In genomic region chr7:98186637-98187036, GRCm38 (mm10) we compare ENCODE assay signal across 12 mouse cellular contexts. TPM values are rescaled to one million over a fixed set of nuclear protein-coding genes. Genes with fewer than 3 reads are reported as not detected.
DNase-seq lines count a peak whose midpoint lies in the region; ATAC-seq lines count a peak whose summit lies in the region.
"Had no signal": no experiment of that assay in that cellular context is flagged by ENCODE, and none has a peak within 500 bp of the region (broad histone marks: within the 10 kb centered on the region; RNA-seq: fewer than 3 reads in every experiment).

No protein-coding gene starts in this region.

- no peaks in the 10 kb centered on the region for H3K4me1 ChIP-seq in embryonic facial prominence, embryonic 11.5 days (ENCODE audit: control insufficient read depth, insufficient read depth, low read length)
- peaks cover 20% of the 10 kb centered on the region for H3K4me1 ChIP-seq in embryonic facial prominence, embryonic 10.5 days
- peaks cover 20% of the 10 kb centered on the region for H3K4me1 ChIP-seq in forebrain, embryonic 15.5 days
- peaks cover 18% of the 10 kb centered on the region for H3K4me1 ChIP-seq in midbrain, embryonic 12.5 days

- H3K36me3 ChIP-seq in embryonic facial prominence, embryonic 11.5 days (replicated peaks; ENCODE audit: control insufficient read depth, insufficient read depth, low read depth, low read length), result no peaks in the 10 kb centered on the region
- H3K36me3 ChIP-seq in embryonic facial prominence, embryonic 10.5 days (replicated peaks), result no peaks in the 10 kb centered on the region
- H3K36me3 ChIP-seq in forebrain, embryonic 15.5 days, result no peaks in the 10 kb centered on the region
- H3K36me3 ChIP-seq in midbrain, embryonic 12.5 days, result no peaks in the 10 kb centered on the region
- H3K36me3 ChIP-seq: limb, embryonic 15.5 days had no signal

- no peak for DNase-seq in embryonic facial prominence, embryonic 11.5 days (ENCODE audit: low spot score)
- no peak for DNase-seq in embryonic facial prominence, embryonic 10.5 days (ENCODE audit: low spot score)
- peak; percentile 23 for DNase-seq in NIH3T3 (ENCODE audit: low read depth)
- no peak for DNase-seq in cerebellum, postnatal 14 days
- DNase-seq in kidney, postnatal 10 days, result no peak
- no peak for DNase-seq in thymus, adult 18-20 months
- DNase-seq: cerebellum, postnatal 25 days; thymus, postnatal 36 days had no signal

- no peak overlapping the region for H3K4me2 ChIP-seq in embryonic facial prominence, embryonic 11.5 days (ENCODE audit: low read depth, low read length)
- H3K4me2 ChIP-seq in forebrain, embryonic 15.5 days (replicated peaks), result no peak overlapping the region
- no peak overlapping the region for H3K4me2 ChIP-seq in midbrain, embryonic 12.5 days (replicated peaks)
- H3K4me2 ChIP-seq: limb, embryonic 15.5 days had no signal

- no peaks in the 10 kb centered on the region for H3K9me3 ChIP-seq in embryonic facial prominence, embryonic 11.5 days (replicated peaks; ENCODE audit: control insufficient read depth, low read length)
- H3K9me3 ChIP-seq in embryonic facial prominence, embryonic 10.5 days, result no peaks in the 10 kb centered on the region
- no peaks in the 10 kb centered on the region for H3K9me3 ChIP-seq in forebrain, embryonic 15.5 days
- H3K9me3 ChIP-seq in midbrain, embryonic 12.5 days, result no peaks in the 10 kb centered on the region
- H3K9me3 ChIP-seq: limb, embryonic 15.5 days had no signal

- H3K27me3 ChIP-seq in embryonic facial prominence, embryonic 11.5 days (ENCODE audit: control insufficient read depth, insufficient read depth, low read length), result no peaks in the 10 kb centered on the region
- H3K27me3 ChIP-seq in embryonic facial prominence, embryonic 10.5 days (replicated peaks; ENCODE audit: low read depth, poor library complexity, severe bottlenecking), result peaks cover 9% of the 10 kb centered on the region
- peaks cover 21% of the 10 kb centered on the region; the same call in 1 of the 2 replicates for H3K27me3 ChIP-seq in forebrain, embryonic 15.5 days
- H3K27me3 ChIP-seq in midbrain, embryonic 12.5 days, result peaks cover 60% of the 10 kb centered on the region

- H3K9ac ChIP-seq in embryonic facial prominence, embryonic 11.5 days (replicated peaks; ENCODE audit: low read length), result no peak overlapping the region
- H3K9ac ChIP-seq in forebrain, embryonic 15.5 days (replicated peaks), result no peak overlapping the region
- no peak overlapping the region for H3K9ac ChIP-seq in midbrain, embryonic 12.5 days (replicated peaks)
- H3K9ac ChIP-seq: limb, embryonic 15.5 days had no signal

- 66% methylated on average over 8 of the region's 8 CpGs for WGBS in embryonic facial prominence, embryonic 11.5 days
- 69% methylated on average over 8 of the region's 8 CpGs for WGBS in embryonic facial prominence, embryonic 10.5 days
- 7% methylated on average over 8 of the region's 8 CpGs for WGBS in forebrain, embryonic 15.5 days
- 34% methylated on average over 8 of the region's 8 CpGs for WGBS in midbrain, embryonic 12.5 days

- ATAC-seq in embryonic facial prominence, embryonic 11.5 days (replicated peaks; ENCODE audit: insufficient number of reproducible peaks, low FRiP score, low TSS enrichment, low read depth), result peak; percentile 62
- ATAC-seq in forebrain, embryonic 15.5 days (replicated peaks), result peak; percentile 92
- peak; percentile 93 for ATAC-seq in midbrain, embryonic 12.5 days (ENCODE audit: low FRiP score, low read depth)

- no peak overlapping the region for H3K4me3 ChIP-seq in embryonic facial prominence, embryonic 11.5 days (ENCODE audit: low read depth, low read length)
- H3K4me3 ChIP-seq in embryonic facial prominence, embryonic 10.5 days, result no peak overlapping the region
- no peak overlapping the region for H3K4me3 ChIP-seq in forebrain, embryonic 15.5 days
- no peak overlapping the region for H3K4me3 ChIP-seq in midbrain, embryonic 12.5 days
- H3K4me3 ChIP-seq: limb, embryonic 15.5 days; myocyte had no signal

- no peak overlapping the region for H3K27ac ChIP-seq in embryonic facial prominence, embryonic 11.5 days (replicated peaks; ENCODE audit: low read depth, low read length)
- H3K27ac ChIP-seq in embryonic facial prominence, embryonic 10.5 days (replicated peaks), result no peak overlapping the region
- H3K27ac ChIP-seq in forebrain, embryonic 15.5 days (replicated peaks), result no peak overlapping the region
- 0 out of 2 replicates have a peak overlapping the region, but pooled peaks have one; percentile 64 for H3K27ac ChIP-seq in midbrain, embryonic 12.5 days (replicated peaks)
- H3K27ac ChIP-seq: limb, embryonic 15.5 days had no signal

RNA-seq across cellular contexts. Expression of gene Capn5, which starts 8.6 kb away (rescaled TPM):
- polyA plus RNA-seq in embryonic facial prominence, embryonic 11.5 days (2014; fragmentation: Nextera tagmentation; extraction: Ambion mirVana), result 2.3 and 2.6 TPM in 2 replicates
- 4.7 and 5.1 TPM in 2 replicates for polyA plus RNA-seq in embryonic facial prominence, embryonic 10.5 days (2016; fragmentation: Nextera tagmentation; extraction: Ambion mirVana)
- 15.5 and 15.9 TPM in 2 replicates for polyA plus RNA-seq in forebrain, embryonic 15.5 days (2015; fragmentation: Nextera tagmentation; extraction: Ambion mirVana)
- polyA plus RNA-seq in midbrain, embryonic 12.5 days (2016; fragmentation: Nextera tagmentation; extraction: Ambion mirVana), result 7.2 and 8.6 TPM in 2 replicates

RNA-seq across cellular contexts. Expression of gene B3gnt6, which starts 12.6 kb away (rescaled TPM):
- polyA plus RNA-seq in embryonic facial prominence, embryonic 11.5 days (2014; fragmentation: Nextera tagmentation; extraction: Ambion mirVana), result not detected in 2 replicates
- not detected in 2 replicates for polyA plus RNA-seq in embryonic facial prominence, embryonic 10.5 days (2016; fragmentation: Nextera tagmentation; extraction: Ambion mirVana)
- polyA plus RNA-seq in forebrain, embryonic 15.5 days (2015; fragmentation: Nextera tagmentation; extraction: Ambion mirVana), result 0.15 and 0.42 TPM in 2 replicates
- polyA plus RNA-seq in midbrain, embryonic 12.5 days (2016; fragmentation: Nextera tagmentation; extraction: Ambion mirVana), result not detected in 2 replicates
- polyA plus RNA-seq: limb, embryonic 15.5 days had no signal

RNA-seq across cellular contexts. Expression of gene Omp, which starts 41.3 kb away (rescaled TPM):
- 0.15 and 0.25 TPM in 2 replicates for polyA plus RNA-seq in embryonic facial prominence, embryonic 11.5 days (2014; fragmentation: Nextera tagmentation; extraction: Ambion mirVana)
- 0.18 TPM in 1 of 2 replicates, not detected in the other for polyA plus RNA-seq in embryonic facial prominence, embryonic 10.5 days (2016; fragmentation: Nextera tagmentation; extraction: Ambion mirVana)
- 0.46 and 0.47 TPM in 2 replicates for polyA plus RNA-seq in forebrain, embryonic 15.5 days (2015; fragmentation: Nextera tagmentation; extraction: Ambion mirVana)
- 0.13 TPM in 1 of 2 replicates, not detected in the other for polyA plus RNA-seq in midbrain, embryonic 12.5 days (2016; fragmentation: Nextera tagmentation; extraction: Ambion mirVana)
